Comparison of ENCODE assay signal across 11 mouse cellular contexts in genomic region chr7:128575211-128575610, GRCm38 (mm10).
"Had no signal": no experiment of that assay in that cellular context is flagged by ENCODE, and none has a peak within 500 bp of the region (broad histone marks: within the 10 kb centered on the region; RNA-seq: fewer than 3 reads in every experiment).

No protein-coding gene starts in this region.

- DNase-seq: lung, adult 2 months; lung, postnatal 4 days; midbrain, embryonic 14.5 days; retina, postnatal 1 day; right cerebral cortex, adult 18-20 months; right cerebral cortex, postnatal 25 days; right cerebral cortex, postnatal 4 days; spleen, adult 18-20 months; thymus, adult 18-20 months; thymus, postnatal 14 days; thymus, postnatal 36 days had no signal
